Comparison of ENCODE assay signal across 9 mouse cellular contexts in the genomic region with DNA sequence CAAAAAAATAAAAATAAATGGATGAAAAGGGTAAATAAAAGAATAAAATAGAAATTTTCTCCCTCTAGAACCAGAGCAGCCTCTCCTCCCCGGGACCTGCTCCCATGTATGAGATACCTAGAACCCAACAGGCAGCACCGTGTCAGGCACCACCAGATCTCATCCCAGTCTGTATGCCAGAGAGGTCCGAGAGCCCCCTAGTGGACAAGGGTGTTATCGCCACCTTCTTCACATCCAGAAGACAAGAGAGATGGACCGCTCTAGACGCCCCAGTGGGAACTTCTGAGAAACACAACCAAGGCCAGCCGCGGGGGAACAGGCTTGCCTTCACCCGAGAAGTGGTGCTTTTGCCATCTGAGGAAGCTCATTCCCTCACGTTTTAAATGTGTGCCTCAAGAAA. TPM values are rescaled to one million over a fixed set of nuclear protein-coding genes. Genes with fewer than 3 reads are reported as not detected.
DNase-seq lines count a peak whose midpoint lies in the region; ATAC-seq and TF ChIP-seq lines count a peak whose summit lies in the region.
"Had no signal": no experiment of that assay in that cellular context is flagged by ENCODE, and none has a peak within 500 bp of the region (broad histone marks: within the 10 kb centered on the region; RNA-seq: fewer than 3 reads in every experiment).

No protein-coding gene starts in this region.

- no peaks in the 10 kb centered on the region for H3K27me3 ChIP-seq in heart, embryonic 11.5 days (ENCODE audit: control insufficient read depth, insufficient read depth, low read length)
- H3K27me3 ChIP-seq in lung, postnatal 0 days (replicated peaks; ENCODE audit: insufficient read depth, low read length) = no peaks in the 10 kb centered on the region
- H3K27me3 ChIP-seq in small intestine, adult 2 months (ENCODE audit: control insufficient read depth, insufficient read depth, low read length) = no peaks in the 10 kb centered on the region

- H3K9me3 ChIP-seq in heart, embryonic 11.5 days (replicated peaks; ENCODE audit: control insufficient read depth, low read length) = peaks cover 4% of the 10 kb centered on the region; the same call in 1 of the 2 replicates
- no peaks in the 10 kb centered on the region for H3K9me3 ChIP-seq in lung, postnatal 0 days (ENCODE audit: low read length)

- no peaks in the 10 kb centered on the region for H3K36me3 ChIP-seq in heart, embryonic 11.5 days (ENCODE audit: control insufficient read depth, insufficient read depth, low read length)
- no peaks in the 10 kb centered on the region for H3K36me3 ChIP-seq in lung, postnatal 0 days (ENCODE audit: insufficient read depth, low read length)
- no peaks in the 10 kb centered on the region for H3K36me3 ChIP-seq in small intestine, adult 2 months (ENCODE audit: control insufficient read depth, insufficient read depth, low read length)

- 15% methylated on average over 10 of the region's 10 CpGs for WGBS in heart, embryonic 11.5 days (ENCODE audit: insufficient replicate concordance)
- WGBS in lung, postnatal 0 days = 18% methylated on average over 10 of the region's 10 CpGs
- WGBS in small intestine, adult 2 months = 22% methylated on average over 10 of the region's 10 CpGs

- TF ChIP-seq CTCF in lung, postnatal 0 days (IDR thresholded peaks at IDR 0.05) = peak; percentile 79
- TF ChIP-seq CTCF in small intestine, adult 2 months (IDR thresholded peaks at IDR 0.05; ENCODE audit: extremely low read depth, insufficient read length, insufficient replicate concordance, low read depth, low read length) = peak; percentile 87; the same call in 1 of the 2 replicates

- TF ChIP-seq EP300 in lung, postnatal 0 days (IDR thresholded peaks at IDR 0.05) = no peak

- TF ChIP-seq POLR2A in small intestine, adult 2 months (IDR thresholded peaks at IDR 0.05; ENCODE audit: low read depth, low read length) = no peak

- H3K4me1 ChIP-seq in heart, embryonic 11.5 days (ENCODE audit: control insufficient read depth, insufficient read depth, low read length) = no peaks in the 10 kb centered on the region
- H3K4me1 ChIP-seq in lung, postnatal 0 days (ENCODE audit: insufficient read depth, low read depth, low read length) = no peaks in the 10 kb centered on the region
- H3K4me1 ChIP-seq in small intestine, adult 2 months (ENCODE audit: control insufficient read depth, insufficient read depth, insufficient read length, low read length) = peaks cover 12% of the 10 kb centered on the region
- H3K4me1 ChIP-seq: megakaryocyte, embryonic 14.5 days had no signal

- DNase-seq in heart, adult 11 months = peak; percentile 91
- peak; percentile 93 for DNase-seq in R1 (ENCODE audit: low read depth, low spot score)
- DNase-seq in cerebellum, postnatal 14 days = peak; percentile 83 to 84
- DNase-seq in frontal cortex, postnatal 36 days (ENCODE audit: low spot score in 2 of 2) = peak; percentile 61 to 62
- DNase-seq in layer of hippocampus, adult 9-10 months (ENCODE audit: low spot score) = peak; percentile 58
- DNase-seq in lung, postnatal 0 days (ENCODE audit: low spot score) = peak; percentile 63

- ATAC-seq in heart, embryonic 11.5 days (replicated peaks; ENCODE audit: insufficient number of reproducible peaks, low FRiP score, low TSS enrichment) = no peak
- ATAC-seq in lung, postnatal 0 days = peak; percentile 43; the same call in 1 of the 2 replicates

- H3K4me2 ChIP-seq in heart, embryonic 11.5 days = no peak overlapping the region
- no peak overlapping the region for H3K4me2 ChIP-seq in lung, postnatal 0 days (replicated peaks; ENCODE audit: low read depth, low read length)

- H3K9ac ChIP-seq in heart, embryonic 11.5 days (ENCODE audit: low read depth, low read length) = no peak overlapping the region
- H3K9ac ChIP-seq in lung, postnatal 0 days (replicated peaks; ENCODE audit: low read depth) = no peak overlapping the region

- H3K27ac ChIP-seq in heart, embryonic 11.5 days (ENCODE audit: low read depth, low read length) = no peak overlapping the region
- H3K27ac ChIP-seq in lung, postnatal 0 days (ENCODE audit: low read length) = no peak overlapping the region
- no peak overlapping the region for H3K27ac ChIP-seq in small intestine, adult 2 months (ENCODE audit: insufficient read depth, low read depth, low read length)

- H3K4me3 ChIP-seq in heart, embryonic 11.5 days (ENCODE audit: low read depth, low read length) = no peak overlapping the region
- H3K4me3 ChIP-seq in lung, postnatal 0 days (ENCODE audit: low read depth, low read length) = no peak overlapping the region
- H3K4me3 ChIP-seq in small intestine, adult 2 months (ENCODE audit: low read depth, low read length) = no peak overlapping the region
- H3K4me3 ChIP-seq: megakaryocyte, embryonic 14.5 days had no signal

RNA-seq across cellular contexts. Expression of gene Dhrs4, which starts 20.3 kb away (rescaled TPM):
- 22.0 and 44.5 TPM in 2 replicates for polyA plus RNA-seq in heart, embryonic 11.5 days (2014; fragmentation: Nextera tagmentation; extraction: Ambion mirVana)
- polyA plus RNA-seq in lung, postnatal 0 days (2015; fragmentation: Nextera tagmentation; extraction: Ambion mirVana) = 54.8 and 57.5 TPM in 2 replicates
- 44.8 and 62.5 TPM in 2 replicates for polyA plus RNA-seq in small intestine, adult 2 months (2012; rRNA removed)

RNA-seq across cellular contexts. Expression of gene Carmil3, which starts 32.2 kb away (rescaled TPM):
- 2.2 TPM in 2 replicates for polyA plus RNA-seq in heart, embryonic 11.5 days (2014; fragmentation: Nextera tagmentation; extraction: Ambion mirVana)
- 0.23 and 0.42 TPM in 2 replicates for polyA plus RNA-seq in lung, postnatal 0 days (2015; fragmentation: Nextera tagmentation; extraction: Ambion mirVana)
- polyA plus RNA-seq in small intestine, adult 2 months (2012; rRNA removed) = 2.0 and 2.1 TPM in 2 replicates

RNA-seq across cellular contexts. Expression of gene Cpne6, which starts 52.0 kb away (rescaled TPM):
- polyA plus RNA-seq in heart, embryonic 11.5 days (2014; fragmentation: Nextera tagmentation; extraction: Ambion mirVana) = 0.32 and 0.43 TPM in 2 replicates
- not detected in 2 replicates for polyA plus RNA-seq in lung, postnatal 0 days (2015; fragmentation: Nextera tagmentation; extraction: Ambion mirVana)
- not detected in 2 replicates for polyA plus RNA-seq in small intestine, adult 2 months (2012; rRNA removed)
